Mouse (Mus musculus) megakaryocyte, embryonic 14.5 days (primary cell): ENCODE data around the gene Haus5.

ENCODE experiments used
- FLI1 ChIP-seq: IDR thresholded peaks from 2 replicates; pipeline ENCODE4 v1.6.1; 2012; ENCODE audit warnings: low read length, inconsistent platforms, mixed read lengths
- GATA1 ChIP-seq: IDR thresholded peaks from 3 replicates; pipeline ENCODE4 v1.6.1; 2012; ENCODE audit warnings: mixed read lengths, low read length, inconsistent platforms, borderline replicate concordance

GRCm38 (mm10) chr7:30625530-30626384 lies 39.0 kb downstream of the Haus5 start, which contains the start of gene Cox6b1:
- TF ChIP-seq GATA1 (no peak), FLI1 (no peak)
